Mouse (Mus musculus) heart, embryonic 10.5 days (tissue): ENCODE data around the gene Rab8a. TPM values are rescaled to one million over a fixed set of nuclear protein-coding genes. Genes with fewer than 3 reads are reported as not detected.

Source experiments
- DNase-seq: peaks from one replicate; pipeline ENCODE4 v3.0.0-alpha.2; 2017; ENCODE audit warnings: low spot score
- H3K27ac ChIP-seq: fragments of 300-500 bp; sonication (generic); 2 replicates; pipeline ENCODE4 v1.5.1; 2016; ENCODE audit warnings: mild to moderate bottlenecking
- H3K27me3 ChIP-seq: fragments of 300-500 bp; sonication (generic); 2 replicates; pipeline ENCODE4 v1.6.1; 2016; ENCODE audit warnings: mild to moderate bottlenecking; ENCODE audit not compliant: poor library complexity, insufficient read depth, severe bottlenecking
- H3K36me3 ChIP-seq: fragments of 300-500 bp; sonication (generic); 2 replicates; pipeline ENCODE4 v1.6.1; 2016; ENCODE audit warnings: mild to moderate bottlenecking, moderate library complexity
- H3K4me1 ChIP-seq: fragments of 300-500 bp; sonication (generic); 2 replicates; pipeline ENCODE4 v1.6.1; 2016; ENCODE audit warnings: mild to moderate bottlenecking
- H3K4me3 ChIP-seq: fragments of 300-500 bp; sonication (generic); 2 replicates; pipeline ENCODE4 v1.5.1; 2016; ENCODE audit warnings: mild to moderate bottlenecking, moderate library complexity
- H3K9me3 ChIP-seq: fragments of 300-500 bp; sonication (generic); 2 replicates; pipeline ENCODE4 v1.6.1; 2016; ENCODE audit warnings: mild to moderate bottlenecking, moderate library complexity
- WGBS: fragments of 180-500 bp; shearing (Covaris S2); methylation state at CpG from one replicate; pipeline ENCODE4 v1.1.7; 2016; 5-methylcytosine and 5-hydroxymethylcytosine counted together
- polyA plus RNA-seq: library from polyadenylated mRNA; unstranded; fragments of >200 nt; fragmentation: Nextera tagmentation; extraction: Ambion mirVana; gene quantifications from 2 replicates; pipeline ENCODE4 v1.2.1, GENCODE M21; 2016

Rab8a gene
- polyA plus RNA-seq, 1 experiment from 2014 or later, result 104 TPM

DNA sequence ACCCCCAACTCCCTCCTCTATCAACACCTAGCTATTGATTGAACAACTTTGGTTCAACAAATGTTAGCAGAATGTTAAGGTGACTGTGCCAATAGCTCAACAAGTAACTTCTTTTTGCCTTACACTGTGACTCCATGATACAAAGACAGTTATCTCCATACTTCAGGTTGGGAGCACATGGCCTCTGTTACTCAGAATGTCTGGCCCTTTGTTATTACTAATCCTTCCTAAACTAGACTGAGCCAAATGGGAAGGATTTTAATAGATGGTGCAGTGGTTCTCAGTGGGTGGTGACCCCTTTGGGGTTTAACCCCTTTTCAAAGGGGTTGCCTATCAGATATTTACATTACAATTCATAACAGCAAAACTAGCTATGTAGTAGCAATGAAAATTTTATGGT lies 7.6 kb upstream of the Rab8a start:
- H3K27ac ChIP-seq, result no peak overlapping the region
- H3K9me3 ChIP-seq, result no peaks in the 10 kb centered on the region
- H3K4me1 ChIP-seq, result no peaks in the 10 kb centered on the region
- H3K36me3 ChIP-seq, result peaks cover 54% of the 10 kb centered on the region
- no peak for DNase-seq
- no peaks in the 10 kb centered on the region for H3K27me3 ChIP-seq
- H3K4me3 ChIP-seq, result no peak overlapping the region

DNA sequence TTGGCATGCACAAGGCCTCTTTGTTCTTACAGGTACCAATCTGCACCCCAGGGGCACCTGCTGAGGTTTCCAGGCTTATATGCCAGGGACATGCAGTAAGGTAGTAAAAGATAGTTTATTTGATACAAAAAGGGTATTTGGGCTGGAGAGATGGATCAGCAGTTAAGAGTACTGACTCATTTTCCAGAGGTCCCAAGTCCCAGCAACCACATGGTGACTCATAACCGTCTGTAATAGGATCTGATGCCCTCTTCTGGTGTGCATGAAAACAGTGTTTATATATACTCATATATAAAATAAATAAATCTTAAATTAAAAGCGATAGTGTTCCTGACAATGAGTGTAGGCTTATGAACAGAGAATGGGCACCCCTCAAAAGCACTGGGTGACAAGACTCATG lies 2.9 kb upstream of the Rab8a start:
- H3K4me1 ChIP-seq, result peaks cover 19% of the 10 kb centered on the region
- H3K9me3 ChIP-seq, result no peaks in the 10 kb centered on the region
- no peak for DNase-seq
- H3K27me3 ChIP-seq, result no peaks in the 10 kb centered on the region
- no peak overlapping the region for H3K4me3 ChIP-seq
- H3K27ac ChIP-seq, result no peak overlapping the region
- H3K36me3 ChIP-seq, result peaks cover 13% of the 10 kb centered on the region; the same call in 1 of the 2 replicates
- 86% methylated on average over 2 of the region's 2 CpGs for WGBS

DNA sequence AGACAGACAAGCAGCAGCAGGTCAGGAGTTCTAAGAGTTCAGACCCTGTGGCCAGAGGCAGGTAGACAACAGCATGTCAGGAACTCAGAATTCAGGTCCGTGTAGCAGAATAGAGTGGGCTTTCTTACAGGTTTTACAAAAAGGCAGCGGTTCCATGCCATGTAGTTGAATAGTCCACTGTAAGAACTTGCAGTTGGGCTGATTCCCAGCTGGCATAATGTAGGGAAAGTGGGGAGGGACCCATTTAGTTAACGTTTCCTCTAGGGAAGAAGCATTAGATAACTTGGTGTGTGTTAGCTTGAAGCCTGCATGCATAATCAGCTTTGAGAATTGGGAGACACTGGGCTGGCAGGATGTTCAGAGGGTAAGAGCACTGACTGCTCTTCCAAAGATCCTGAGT lies 2.3 kb upstream of the Rab8a start:
- WGBS, result 77% methylated on average over 3 of the region's 3 CpGs
- no peak overlapping the region for H3K4me3 ChIP-seq
- peaks cover 19% of the 10 kb centered on the region for H3K4me1 ChIP-seq
- no peak for DNase-seq
- H3K36me3 ChIP-seq, result peaks cover 11% of the 10 kb centered on the region; the same call in 1 of the 2 replicates
- no peaks in the 10 kb centered on the region for H3K27me3 ChIP-seq
- no peaks in the 10 kb centered on the region for H3K9me3 ChIP-seq
- H3K27ac ChIP-seq, result no peak overlapping the region

DNA sequence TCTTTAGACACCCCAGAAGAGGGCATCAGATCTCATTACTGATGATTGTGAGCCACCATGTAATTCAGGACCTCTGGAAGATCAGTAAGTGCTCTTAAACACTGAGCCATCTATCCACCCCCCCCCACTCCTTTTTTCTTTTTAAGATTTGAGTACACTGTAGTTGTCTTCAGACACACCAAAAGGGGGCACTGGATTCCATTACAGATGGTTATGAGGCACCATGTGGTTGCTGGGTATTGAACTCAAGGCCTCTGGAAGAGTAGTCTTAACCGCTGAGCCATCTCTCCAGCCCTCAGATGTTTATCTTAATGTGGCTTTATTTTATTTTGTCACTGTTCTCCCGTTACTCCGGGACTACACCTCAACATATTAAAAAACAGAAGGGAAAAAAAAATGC lies 993 bp upstream of the Rab8a start:
- Histone ChIP-seq H3K27me3 (no peaks in the 10 kb centered on the region), H3K4me1 (peaks cover 19% of the 10 kb centered on the region), H3K4me3 (peak overlapping the region; percentile 94), H3K9me3 (no peaks in the 10 kb centered on the region), H3K27ac (peak overlapping the region; percentile 91), H3K36me3 (peaks cover 19% of the 10 kb centered on the region)
- DNase-seq, result no peak
- 60% methylated on average over 3 of the region's 3 CpGs for WGBS

DNA sequence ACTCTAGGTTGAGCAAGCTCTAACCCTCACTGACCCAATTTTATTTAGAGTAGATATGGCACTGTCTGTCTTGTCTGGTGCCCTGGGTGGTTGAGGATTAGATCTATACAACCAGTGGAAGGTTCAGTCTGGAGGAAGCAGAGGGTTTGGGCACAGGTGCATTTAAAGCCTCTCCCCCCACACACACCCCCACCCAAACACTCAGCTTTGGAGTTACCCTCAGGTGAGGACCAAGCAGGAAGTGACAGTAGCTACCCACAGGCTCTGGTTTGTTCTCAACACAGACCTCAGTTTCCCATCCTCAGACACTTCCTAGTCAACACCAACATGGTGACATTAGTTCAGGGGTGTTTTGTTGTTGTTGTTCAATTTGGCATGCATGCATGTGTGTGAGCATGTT lies 1.8 kb downstream of the Rab8a start:
- H3K27ac ChIP-seq, result no peak overlapping the region
- H3K36me3 ChIP-seq, result peaks cover 34% of the 10 kb centered on the region
- no peaks in the 10 kb centered on the region for H3K9me3 ChIP-seq
- no peak overlapping the region for H3K4me3 ChIP-seq
- peaks cover 19% of the 10 kb centered on the region for H3K4me1 ChIP-seq
- no peaks in the 10 kb centered on the region for H3K27me3 ChIP-seq
- DNase-seq, result no peak

DNA sequence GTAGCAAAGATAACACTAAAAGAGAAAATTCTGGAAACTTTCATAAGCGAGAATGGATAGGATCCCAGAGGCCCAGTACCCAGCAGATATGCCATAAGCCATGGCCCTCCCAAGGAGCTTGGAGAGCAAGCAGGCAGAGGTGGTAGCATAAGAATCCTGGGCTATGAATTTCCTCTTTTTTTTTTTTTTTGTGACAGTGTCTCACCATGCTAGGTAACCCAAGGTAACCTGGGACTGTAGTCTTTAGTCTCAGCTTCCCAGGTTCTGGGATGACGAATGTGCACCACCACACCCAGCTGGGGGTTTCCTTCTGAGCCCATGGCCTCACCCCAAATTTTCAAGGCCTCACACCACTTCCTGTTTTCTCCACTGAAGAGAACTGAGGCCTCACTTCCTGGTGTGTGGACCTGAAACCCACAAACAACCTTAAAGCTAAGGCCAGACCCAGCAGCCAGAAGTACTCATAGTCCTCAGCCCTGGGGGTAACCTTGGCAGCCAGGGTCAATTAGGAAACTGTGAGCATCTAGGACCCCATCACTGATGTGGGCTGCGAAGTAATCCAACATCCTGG lies 8.2 kb downstream of the Rab8a start:
- Histone ChIP-seq H3K27ac (no peak overlapping the region), H3K4me1 (no peaks in the 10 kb centered on the region), H3K9me3 (no peaks in the 10 kb centered on the region), H3K27me3 (no peaks in the 10 kb centered on the region), H3K4me3 (no peak overlapping the region), H3K36me3 (peaks cover 87% of the 10 kb centered on the region)
- 87% methylated on average over 3 of the region's 3 CpGs for WGBS
- DNase-seq, result no peak

DNA sequence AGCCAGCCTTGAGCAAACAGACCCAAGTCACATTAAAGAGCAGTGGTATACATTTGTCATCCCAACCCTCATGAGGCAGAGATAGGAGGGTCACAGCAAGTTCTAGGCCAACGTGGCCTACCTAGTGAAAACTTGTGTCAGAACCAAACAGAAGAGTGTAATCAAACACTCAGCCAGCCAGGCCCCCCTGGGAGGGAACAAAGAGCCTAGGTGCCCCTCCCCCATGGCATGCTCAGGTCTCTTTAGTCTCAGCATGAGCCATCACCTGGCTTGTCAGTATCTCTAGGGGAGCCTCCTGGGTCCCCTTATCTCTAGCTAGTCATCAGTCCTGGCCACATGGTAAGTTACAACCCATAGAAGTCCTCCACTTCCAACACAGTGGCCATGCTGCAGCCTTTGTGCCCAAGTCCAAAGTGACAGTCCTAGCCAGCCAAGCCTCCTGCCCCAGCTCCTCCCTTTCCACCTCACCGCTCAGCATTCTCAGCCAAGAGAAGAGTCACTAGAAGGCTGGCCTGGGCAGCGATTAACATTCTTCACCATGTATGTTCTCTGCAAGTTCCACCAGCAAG lies 8.8 kb downstream of the Rab8a start:
- DNase-seq, result no peak
- 65% methylated on average over 3 of the region's 3 CpGs for WGBS
- Histone ChIP-seq H3K4me3 (no peak overlapping the region), H3K27me3 (no peaks in the 10 kb centered on the region), H3K4me1 (no peaks in the 10 kb centered on the region), H3K36me3 (peaks cover 87% of the 10 kb centered on the region), H3K9me3 (no peaks in the 10 kb centered on the region), H3K27ac (no peak overlapping the region)

DNA sequence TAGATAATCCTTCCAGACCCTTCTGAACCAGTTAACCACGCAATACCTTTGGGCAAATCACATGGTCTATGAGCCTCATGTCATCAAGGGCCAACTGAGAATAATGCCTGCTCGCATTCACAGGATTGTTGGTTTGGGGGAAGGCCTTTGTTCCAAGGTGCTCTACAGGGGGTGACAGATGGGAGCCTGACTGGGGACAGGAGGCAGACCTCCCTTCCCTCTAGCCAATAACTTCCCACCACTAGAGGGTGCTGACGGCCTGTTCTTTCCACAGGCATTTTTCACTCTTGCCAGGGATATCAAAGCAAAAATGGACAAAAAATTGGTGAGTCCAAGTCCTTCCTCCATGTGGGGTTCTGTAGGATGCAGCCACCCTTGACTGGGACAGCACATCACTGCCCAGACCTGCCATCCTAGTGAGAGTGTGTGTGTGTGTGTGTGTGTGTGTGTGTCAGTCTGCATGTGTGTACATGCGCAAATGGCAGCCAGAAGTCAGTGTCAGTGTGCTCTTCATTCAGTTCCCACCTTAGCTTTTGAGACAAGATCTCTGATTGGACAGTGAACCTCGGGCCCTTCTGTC lies 16.4 kb downstream of the Rab8a start:
- no peak overlapping the region for H3K4me3 ChIP-seq
- H3K9me3 ChIP-seq, result no peaks in the 10 kb centered on the region
- WGBS, result 64% methylated on average over 5 of the region's 5 CpGs
- no peaks in the 10 kb centered on the region for H3K4me1 ChIP-seq
- H3K27me3 ChIP-seq, result no peaks in the 10 kb centered on the region
- DNase-seq, result no peak
- H3K36me3 ChIP-seq, result peaks cover 92% of the 10 kb centered on the region
- no peak overlapping the region for H3K27ac ChIP-seq

DNA sequence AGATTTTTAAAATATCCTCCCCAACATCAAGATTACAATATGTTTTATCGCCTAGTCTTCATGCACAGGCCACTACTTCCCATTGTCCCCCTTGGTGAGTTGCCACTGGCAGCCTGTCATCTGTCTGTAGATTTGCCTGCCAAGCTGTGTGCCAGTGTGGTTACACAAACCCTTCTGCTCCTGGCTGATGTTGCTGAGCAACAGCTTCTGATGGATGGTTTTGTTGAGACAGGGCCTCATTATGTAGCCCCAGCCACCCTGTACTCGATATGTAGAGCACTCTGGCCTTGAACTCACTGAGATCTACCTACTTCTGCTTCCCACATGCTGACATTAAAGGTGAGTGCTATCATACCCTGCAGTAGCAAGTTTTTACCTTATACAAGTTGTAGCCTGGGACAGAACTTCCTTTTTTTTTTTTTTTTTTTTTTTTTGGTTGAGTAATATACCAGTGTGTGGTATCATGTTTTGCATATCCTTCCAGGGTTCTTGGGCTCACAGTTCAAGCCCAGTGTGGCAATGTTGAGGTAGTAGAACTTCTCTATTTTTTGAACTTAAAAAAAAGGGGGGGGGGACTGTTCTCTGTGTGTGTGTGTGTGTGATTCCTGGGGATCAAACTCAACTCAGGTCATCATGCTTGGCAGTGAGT lies 22.7 kb downstream of the Rab8a start:
- peaks cover 30% of the 10 kb centered on the region for H3K36me3 ChIP-seq
- no peak overlapping the region for H3K4me3 ChIP-seq
- 81% methylated on average over 2 of the region's 2 CpGs for WGBS
- no peaks in the 10 kb centered on the region for H3K9me3 ChIP-seq
- H3K4me1 ChIP-seq, result no peaks in the 10 kb centered on the region
- H3K27ac ChIP-seq, result no peak overlapping the region
- no peak for DNase-seq
- no peaks in the 10 kb centered on the region for H3K27me3 ChIP-seq

DNA sequence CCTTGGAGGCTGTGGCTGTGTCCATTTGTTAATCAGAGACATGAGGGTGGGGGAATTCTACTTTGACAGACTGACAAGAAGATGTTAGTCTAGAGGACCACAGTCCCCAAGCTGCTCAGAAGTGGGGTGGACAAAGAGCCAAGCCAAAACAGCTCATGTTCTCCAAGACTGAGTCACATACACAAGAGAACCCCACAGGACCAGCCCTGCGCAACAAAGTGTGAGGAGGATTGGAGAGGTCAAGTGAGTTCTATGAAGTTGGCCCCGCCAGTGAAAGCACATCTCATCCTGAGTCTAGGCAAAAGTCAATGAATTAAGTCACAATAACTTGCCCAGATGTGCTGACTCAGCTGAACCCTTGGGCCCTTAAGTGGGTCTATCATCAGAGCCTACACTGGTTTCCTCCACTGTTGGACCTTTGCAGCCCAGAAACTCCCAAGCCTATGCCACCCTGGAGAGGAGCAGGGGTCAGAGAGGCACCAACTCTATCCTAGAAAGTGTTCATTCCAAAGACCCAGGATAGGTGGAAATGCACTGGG lies 26.9 kb downstream of the Rab8a start:
- no peak for DNase-seq
- Histone ChIP-seq H3K36me3 (no peaks in the 10 kb centered on the region), H3K4me3 (no peak overlapping the region)

DNA sequence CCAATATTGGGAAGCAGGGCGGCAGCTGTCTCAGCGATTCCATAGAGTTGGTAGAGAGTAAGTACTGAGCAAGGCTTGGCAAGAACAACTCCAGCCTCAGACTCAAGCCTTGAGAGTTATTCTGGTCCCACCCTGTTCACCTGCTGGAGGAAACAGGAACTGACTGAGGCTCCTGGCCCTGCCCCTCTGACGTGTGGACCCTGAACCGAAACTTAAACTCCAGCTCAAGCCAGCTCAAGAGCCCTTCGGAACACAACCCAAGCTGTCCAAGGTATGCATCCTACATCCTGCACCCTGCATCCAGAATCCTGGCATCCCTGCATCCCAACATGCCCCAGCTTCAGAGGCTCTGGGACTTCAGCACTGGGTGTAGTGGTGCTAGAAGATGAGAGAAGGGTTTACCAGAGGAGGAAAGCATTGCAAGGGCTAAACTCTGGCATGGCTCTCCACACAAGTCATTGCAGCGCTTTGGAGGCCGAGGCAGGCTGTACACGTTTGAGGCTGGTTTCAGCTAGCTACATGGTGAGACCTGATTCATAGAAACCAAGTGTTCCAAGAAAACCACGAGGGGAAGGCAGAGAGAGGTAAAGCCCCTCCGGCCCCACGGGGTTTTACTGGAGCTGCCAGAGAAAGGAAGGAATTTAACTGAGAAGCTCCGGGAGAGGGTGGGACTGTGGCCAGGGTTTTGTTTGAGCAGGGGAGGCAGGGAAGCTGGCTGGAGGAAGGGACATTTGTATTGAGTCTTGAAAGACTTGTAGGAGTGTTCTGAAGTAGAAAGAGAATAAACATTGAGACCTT lies 28.6 kb downstream of the Rab8a start, which contains the start of gene Hsh2d:
Gene Hsh2d (plus strand): TSS at position 222 of the 798 bp plus-strand sequence.
- no peak within 1 kb of the TSS for H3K4me3 ChIP-seq
- no peaks in the 10 kb centered on the region for H3K9me3 ChIP-seq
- H3K36me3 ChIP-seq, result no peaks in the 10 kb centered on the region
- no peak for DNase-seq
- H3K4me1 ChIP-seq, result no peaks in the 10 kb centered on the region
- 71% methylated on average over 12 of the region's 12 CpGs for WGBS
- no peak within 1 kb of the TSS for H3K27ac ChIP-seq
- H3K27me3 ChIP-seq, result no peaks in the 10 kb centered on the region

More for the DNA sequence above, 26.9 kb downstream of the Rab8a start:
- H3K27me3 ChIP-seq, result no peaks in the 10 kb centered on the region
- no peak overlapping the region for H3K27ac ChIP-seq
- H3K4me1 ChIP-seq, result no peaks in the 10 kb centered on the region
- H3K9me3 ChIP-seq, result no peaks in the 10 kb centered on the region
- WGBS, result 84% methylated on average over 2 of the region's 2 CpGs

DNA sequence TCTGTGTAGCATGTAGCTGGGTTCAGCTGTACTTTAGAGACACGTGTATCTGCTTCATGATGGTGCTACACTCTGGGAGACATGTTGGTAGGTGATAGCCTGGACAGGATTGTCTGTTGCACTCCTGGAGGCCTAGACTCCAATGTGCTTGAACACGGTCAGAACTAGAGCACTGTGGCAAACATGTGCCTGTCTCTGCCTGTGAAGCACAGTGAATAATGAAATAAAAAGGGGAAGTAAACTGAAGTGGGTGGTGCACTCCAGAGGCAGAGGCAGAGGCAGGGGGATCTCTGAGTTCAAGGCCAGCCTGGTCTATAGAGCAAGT lies 29.2 kb downstream of the Rab8a start:
- Histone ChIP-seq H3K36me3 (no peaks in the 10 kb centered on the region), H3K27me3 (no peaks in the 10 kb centered on the region), H3K9me3 (no peaks in the 10 kb centered on the region), H3K27ac (no peak overlapping the region), H3K4me1 (no peaks in the 10 kb centered on the region), H3K4me3 (no peak overlapping the region)
- 81% methylated on average over 2 of the region's 2 CpGs for WGBS
- DNase-seq, result no peak

DNA sequence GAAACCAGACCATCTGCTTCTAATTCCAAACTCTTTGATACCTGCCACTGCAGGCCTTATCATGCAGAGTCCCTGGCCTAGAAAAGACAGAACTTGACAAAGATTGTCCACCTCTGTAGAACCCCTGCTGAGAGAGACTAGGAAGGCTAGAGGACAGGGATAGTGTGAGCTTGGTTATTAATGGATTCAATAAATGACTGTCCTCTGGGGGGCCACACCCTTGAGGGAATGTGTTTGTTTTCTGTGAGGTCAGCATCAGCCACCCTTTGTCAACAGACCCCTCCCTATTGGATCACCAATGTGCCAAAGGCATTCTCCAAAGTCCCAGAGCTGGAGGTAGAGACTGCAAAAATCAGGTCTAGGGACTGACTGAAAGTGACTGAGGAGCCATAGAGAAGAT lies 31.1 kb downstream of the Rab8a start:
- Histone ChIP-seq H3K36me3 (no peaks in the 10 kb centered on the region), H3K4me3 (no peak overlapping the region), H3K9me3 (no peaks in the 10 kb centered on the region), H3K27ac (no peak overlapping the region), H3K4me1 (no peaks in the 10 kb centered on the region), H3K27me3 (no peaks in the 10 kb centered on the region)
- DNase-seq, result no peak
